Mouse (Mus musculus) neural tube, embryonic 13.5 days (tissue): ENCODE results near the gene Elfn2. TPM values are rescaled to one million over a fixed set of nuclear protein-coding genes. Genes with fewer than 3 reads are reported as not detected.
A peak's percentile ranks its signal among the peaks of the same experiment; 100 is the strongest.

ENCODE experiments used
- ATAC-seq: fragments of 200-750 bp; cut with Nextera tagmentation; 2 replicates; pipeline ENCODE4 v1.8.0; 2017; ENCODE audit warnings: low read depth, mild to moderate bottlenecking, moderate TSS enrichment, moderate library complexity
- H3K27ac ChIP-seq: fragments of 300-500 bp; sonication (generic); replicated peaks from 2 replicates; pipeline ENCODE4 v1.5.1; 2015; ENCODE audit warnings: moderate library complexity, mild to moderate bottlenecking, inconsistent platforms
- H3K27me3 ChIP-seq: fragments of 300-500 bp; sonication (generic); 2 replicates; pipeline ENCODE4 v1.6.1; 2015; ENCODE audit warnings: mild to moderate bottlenecking, inconsistent platforms
- H3K36me3 ChIP-seq: fragments of 300-500 bp; sonication (generic); 2 replicates; pipeline ENCODE4 v1.6.1; 2015; ENCODE audit warnings: mild to moderate bottlenecking, inconsistent platforms
- H3K4me1 ChIP-seq: fragments of 300-500 bp; sonication (generic); replicated peaks from 2 replicates; pipeline ENCODE4 v1.6.1; 2015; ENCODE audit warnings: inconsistent platforms
- H3K4me2 ChIP-seq: fragments of 300-500 bp; sonication (generic); 2 replicates; pipeline ENCODE4 v1.6.1; 2015; ENCODE audit warnings: inconsistent platforms, mild to moderate bottlenecking, moderate library complexity
- H3K4me3 ChIP-seq: fragments of 300-500 bp; sonication (generic); 2 replicates; pipeline ENCODE4 v1.5.1; 2015; ENCODE audit warnings: mild to moderate bottlenecking, inconsistent platforms
- H3K9ac ChIP-seq: fragments of 300-500 bp; sonication (generic); 2 replicates; pipeline ENCODE4 v1.6.1; 2015; ENCODE audit warnings: moderate library complexity, mild to moderate bottlenecking, inconsistent platforms
- H3K9me3 ChIP-seq: fragments of 300-500 bp; sonication (generic); 2 replicates; pipeline ENCODE4 v1.6.1; 2016; ENCODE audit warnings: inconsistent platforms
- WGBS: fragments of 180-500 bp; shearing (Covaris S2); methylation state at CpG from one replicate; pipeline ENCODE4 v1.1.7; 2015; 5-methylcytosine and 5-hydroxymethylcytosine counted together
- polyA plus RNA-seq: library from polyadenylated mRNA; unstranded; fragments of >200 nt; fragmentation: Nextera tagmentation; extraction: Ambion mirVana; gene quantifications from 2 replicates; pipeline ENCODE4 v1.2.1, GENCODE M21; 2015

Elfn2 gene
- polyA plus RNA-seq, 1 experiment from 2014 or later, result 5.5 TPM

DNA sequence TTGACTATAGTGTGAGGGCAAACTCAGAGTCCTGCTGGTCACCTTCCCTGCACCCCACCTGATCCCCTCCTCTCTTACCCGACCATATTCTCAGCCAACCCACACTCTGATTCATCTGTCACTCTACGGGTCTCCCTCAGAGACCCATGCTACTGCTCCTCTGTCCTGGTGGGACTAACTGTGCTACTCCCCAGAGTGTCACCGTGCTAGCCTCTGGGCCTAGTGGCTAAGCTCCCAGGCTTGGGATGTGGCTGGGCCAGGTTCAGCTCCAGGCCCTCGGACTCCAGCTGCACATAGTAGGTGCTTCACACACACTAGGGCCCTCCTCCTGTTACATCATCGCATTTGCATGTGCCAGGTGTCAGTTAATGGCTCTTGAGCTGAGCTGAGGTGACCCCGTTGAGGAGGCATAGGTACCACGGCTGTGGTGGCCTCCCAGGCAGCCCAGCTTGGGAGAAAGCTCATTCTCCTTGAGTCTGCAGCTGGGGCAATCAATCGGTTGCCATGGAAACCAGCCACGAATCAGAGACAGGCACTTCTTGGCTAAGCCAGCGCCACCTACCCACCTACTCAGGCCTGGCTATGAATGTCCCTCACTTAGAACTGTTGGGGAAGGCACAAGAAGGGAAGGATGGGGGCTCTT lies 84.4 kb downstream of the Elfn2 start:
- peak overlapping the region; percentile 69 for H3K27ac ChIP-seq
- no peak overlapping the region for H3K4me2 ChIP-seq
- ATAC-seq, result peak; percentile 34
- H3K36me3 ChIP-seq, result no peaks in the 10 kb centered on the region
- H3K9me3 ChIP-seq, result no peaks in the 10 kb centered on the region
- peaks cover 81% of the 10 kb centered on the region for H3K4me1 ChIP-seq
- no peak overlapping the region for H3K4me3 ChIP-seq
- H3K27me3 ChIP-seq, result no peaks in the 10 kb centered on the region
- no peak overlapping the region for H3K9ac ChIP-seq
- 26% methylated on average over 10 of the region's 10 CpGs for WGBS

DNA sequence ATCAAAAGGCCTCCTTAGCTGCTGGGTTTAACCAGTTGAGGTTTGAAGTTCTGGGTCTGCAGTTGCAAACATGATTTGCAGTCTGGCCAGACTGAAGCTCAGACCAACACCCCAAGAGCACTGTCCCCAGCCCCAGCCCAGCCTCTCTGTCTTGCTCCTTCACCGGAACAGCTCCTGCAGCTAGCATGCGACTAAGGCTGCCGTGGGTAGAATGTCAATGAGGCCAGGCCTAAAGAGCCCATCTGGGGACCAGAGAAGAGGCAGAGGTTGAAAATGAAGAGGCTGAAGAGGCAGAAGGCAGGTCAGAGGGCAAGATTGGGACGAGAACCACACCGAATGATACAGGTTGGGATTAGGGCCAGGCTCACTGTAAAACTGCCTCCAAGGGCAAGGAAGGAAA lies 85.2 kb downstream of the Elfn2 start:
- H3K9me3 ChIP-seq, result no peaks in the 10 kb centered on the region
- H3K36me3 ChIP-seq, result no peaks in the 10 kb centered on the region
- H3K9ac ChIP-seq, result no peak overlapping the region
- peaks cover 78% of the 10 kb centered on the region for H3K4me1 ChIP-seq
- WGBS, result 33% methylated on average over 5 of the region's 5 CpGs
- peak overlapping the region; percentile 69 for H3K27ac ChIP-seq
- H3K4me3 ChIP-seq, result no peak overlapping the region
- 0 out of 2 replicates have a peak, but pooled peaks have one; percentile 5 for ATAC-seq
- H3K27me3 ChIP-seq, result no peaks in the 10 kb centered on the region
- H3K4me2 ChIP-seq, result no peak overlapping the region

DNA sequence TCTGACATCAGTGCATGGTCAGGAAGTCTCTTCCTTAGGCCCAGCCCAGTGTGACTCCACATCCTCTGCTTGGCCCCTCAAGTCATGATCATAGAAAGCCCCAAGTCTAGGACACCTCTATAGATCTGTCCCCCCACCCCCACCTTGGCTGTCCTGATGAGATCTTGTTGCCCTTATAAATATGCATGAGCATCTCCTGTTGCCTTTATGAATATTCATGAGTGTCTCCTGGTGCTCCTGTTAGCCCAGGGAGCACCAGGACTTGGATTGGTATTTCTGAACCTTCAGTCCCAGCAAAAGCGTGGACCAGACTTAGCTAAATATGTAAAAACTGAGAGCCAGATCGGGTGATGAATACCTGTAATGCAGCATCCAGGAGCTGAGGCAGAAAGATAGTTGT lies 86.2 kb downstream of the Elfn2 start:
- Histone ChIP-seq H3K27ac (no peak overlapping the region), H3K36me3 (no peaks in the 10 kb centered on the region), H3K27me3 (no peaks in the 10 kb centered on the region), H3K4me1 (peaks cover 68% of the 10 kb centered on the region), H3K9ac (no peak overlapping the region), H3K9me3 (no peaks in the 10 kb centered on the region), H3K4me2 (no peak overlapping the region), H3K4me3 (no peak overlapping the region)
- 67% methylated on average over 2 of the region's 2 CpGs for WGBS
- no peak for ATAC-seq

DNA sequence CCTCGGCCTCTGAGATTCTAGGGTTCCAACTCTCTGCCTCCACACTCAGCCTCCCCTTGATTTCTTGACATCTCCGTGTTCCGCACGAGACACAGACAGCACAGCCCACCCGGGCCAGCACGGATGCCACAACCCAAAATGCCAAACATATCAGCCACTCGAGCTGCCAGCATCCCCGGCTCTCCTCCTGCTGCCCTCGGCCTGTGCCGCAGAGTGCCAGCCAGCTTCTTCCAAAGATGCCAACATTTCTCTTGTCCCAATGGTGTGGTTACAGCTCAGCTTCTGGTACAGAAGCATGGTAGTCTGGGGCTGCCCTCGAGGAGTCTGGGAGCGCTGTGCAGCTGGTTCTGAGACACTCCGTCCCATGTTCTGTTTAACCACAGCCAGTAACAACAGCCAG lies 92.3 kb downstream of the Elfn2 start:
- Histone ChIP-seq H3K4me2 (no peak overlapping the region), H3K9me3 (no peaks in the 10 kb centered on the region), H3K36me3 (no peaks in the 10 kb centered on the region), H3K27me3 (peaks cover under 1% of the 10 kb centered on the region; the same call in 1 of the 2 replicates), H3K9ac (no peak overlapping the region), H3K4me3 (no peak overlapping the region), H3K27ac (no peak overlapping the region), H3K4me1 (peaks cover 30% of the 10 kb centered on the region)
- 86% methylated on average over 13 of the region's 13 CpGs for WGBS
- no peak for ATAC-seq

DNA sequence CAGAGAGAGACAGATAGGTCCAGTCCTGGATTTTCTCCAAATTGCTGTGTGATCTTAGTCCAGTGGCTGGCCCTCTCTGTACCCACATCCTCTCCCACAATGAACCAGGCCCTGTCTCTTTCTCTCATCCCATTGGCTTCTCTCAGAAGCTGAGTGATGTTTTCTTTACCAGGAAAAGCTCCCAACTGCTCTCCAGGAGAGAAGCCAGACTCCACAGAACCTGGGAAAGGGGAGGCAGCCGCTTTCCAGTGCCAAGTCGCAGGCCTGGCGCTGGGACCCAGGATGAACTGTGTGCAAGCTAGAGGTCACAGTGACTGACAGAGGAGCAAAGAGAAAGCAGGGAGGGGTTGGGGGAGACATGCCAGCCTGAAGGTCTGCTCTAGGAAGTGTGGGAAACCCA lies 93.6 kb downstream of the Elfn2 start:
- WGBS, result 77% methylated on average over 3 of the region's 3 CpGs
- Histone ChIP-seq H3K9me3 (no peaks in the 10 kb centered on the region), H3K27me3 (peaks cover 3% of the 10 kb centered on the region; the same call in 1 of the 2 replicates), H3K4me2 (no peak overlapping the region), H3K36me3 (no peaks in the 10 kb centered on the region), H3K9ac (no peak overlapping the region), H3K4me3 (no peak overlapping the region), H3K4me1 (peaks cover 20% of the 10 kb centered on the region), H3K27ac (peak overlapping the region; percentile 80)
- no peak for ATAC-seq

DNA sequence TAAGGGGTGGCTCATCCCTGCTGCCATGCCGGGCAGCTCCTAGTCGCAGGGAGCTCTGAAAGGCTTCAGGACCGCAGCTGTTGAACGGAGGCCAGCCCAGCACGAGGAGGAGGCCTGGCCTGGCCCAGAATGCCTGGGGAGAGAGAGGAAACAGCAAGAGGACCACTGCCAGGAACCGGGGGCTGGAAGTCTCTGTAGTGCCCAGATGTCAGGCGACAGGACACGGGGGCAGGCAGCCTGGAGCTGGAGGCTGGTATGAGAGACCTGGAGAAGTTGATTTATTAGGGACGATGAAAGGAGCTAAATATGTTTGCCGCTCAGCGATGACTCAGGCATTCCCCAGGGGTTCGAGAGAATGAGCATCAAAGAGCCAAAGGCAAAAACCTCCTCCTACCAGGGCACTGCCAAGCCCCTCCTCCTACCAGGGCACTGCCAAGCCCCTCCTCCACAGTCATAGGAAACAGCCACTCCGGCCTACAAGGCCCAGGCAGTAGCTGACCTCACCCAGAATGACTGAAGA lies 94.1 kb downstream of the Elfn2 start:
- 16% methylated on average over 13 of the region's 13 CpGs for WGBS
- H3K27ac ChIP-seq, result peak overlapping the region; percentile 80

DNA sequence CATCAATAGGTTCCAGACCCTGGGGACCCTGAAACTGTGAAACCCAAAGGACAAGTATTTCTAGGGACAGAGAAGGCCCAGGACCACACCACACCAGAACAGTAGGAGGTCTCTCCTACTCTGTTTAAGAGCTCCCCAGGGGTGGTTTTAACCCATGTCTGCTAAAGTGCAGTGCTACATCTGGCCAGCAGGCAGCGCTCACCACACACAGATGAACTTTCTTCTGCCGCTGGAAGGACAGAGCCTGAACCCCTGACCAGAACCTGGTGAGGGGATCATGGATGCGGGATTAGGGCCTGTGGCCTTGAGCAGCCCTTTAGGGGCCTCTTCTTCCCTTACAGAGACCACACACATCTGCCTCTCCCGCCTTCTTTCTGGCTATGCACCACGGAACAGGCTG lies 95.1 kb downstream of the Elfn2 start:
- Histone ChIP-seq H3K27me3 (peaks cover 3% of the 10 kb centered on the region; the same call in 1 of the 2 replicates), H3K27ac (no peak overlapping the region), H3K36me3 (no peaks in the 10 kb centered on the region), H3K9me3 (no peaks in the 10 kb centered on the region), H3K4me1 (peaks cover 17% of the 10 kb centered on the region), H3K9ac (no peak overlapping the region), H3K4me2 (no peak overlapping the region), H3K4me3 (no peak overlapping the region)
- 14% methylated on average over 5 of the region's 5 CpGs for WGBS
- ATAC-seq, result peak; percentile 20; the same call in 1 of the 2 replicates

More for the DNA sequence above, 94.1 kb downstream of the Elfn2 start:
- Histone ChIP-seq H3K4me1 (peaks cover 20% of the 10 kb centered on the region), H3K27me3 (peaks cover 3% of the 10 kb centered on the region; the same call in 1 of the 2 replicates), H3K36me3 (no peaks in the 10 kb centered on the region), H3K4me2 (no peak overlapping the region), H3K4me3 (no peak overlapping the region), H3K9me3 (no peaks in the 10 kb centered on the region), H3K9ac (no peak overlapping the region)
- peak; percentile 86 for ATAC-seq

Other genes with a start within 250 kb of the Elfn2 start
- 0.06 TPM in 1 of 2 replicates, not detected in the other for gene Il2rb, start 223.5 kb downstream of the Elfn2 start, polyA plus RNA-seq
- 7.4 and 8.5 TPM in 2 replicates for gene C1qtnf6, start 187.4 kb downstream of the Elfn2 start, polyA plus RNA-seq
- 0.25 and 0.29 TPM in 2 replicates for gene Sstr3, start 174.1 kb downstream of the Elfn2 start, polyA plus RNA-seq
- 6.4 and 8.8 TPM in 2 replicates for gene Rac2, start 146.0 kb downstream of the Elfn2 start, polyA plus RNA-seq
- 7.3 and 7.7 TPM in 2 replicates for gene Cyth4, start 121.7 kb downstream of the Elfn2 start, polyA plus RNA-seq
- gene Mfng, start 54.7 kb upstream of the Elfn2 start, polyA plus RNA-seq, result 34.2 and 34.4 TPM in 2 replicates
- gene Card10, start 84.3 kb upstream of the Elfn2 start, polyA plus RNA-seq, result 1.7 and 2.0 TPM in 2 replicates
- gene Cdc42ep1, start 123.9 kb upstream of the Elfn2 start, polyA plus RNA-seq, result 11.5 and 13.7 TPM in 2 replicates
- gene Lgals2, start 136.8 kb upstream of the Elfn2 start, polyA plus RNA-seq, result not detected in 2 replicates
- gene Gga1, start 158.4 kb upstream of the Elfn2 start, polyA plus RNA-seq, result 44.0 and 51.0 TPM in 2 replicates
- gene Gm49510, start 180.9 kb upstream of the Elfn2 start, polyA plus RNA-seq, result 0.37 TPM in 1 of 2 replicates, not detected in the other
- 6.2 and 6.8 TPM in 2 replicates for gene Sh3bp1, start 181.0 kb upstream of the Elfn2 start, polyA plus RNA-seq
- gene Pdxp, start 195.1 kb upstream of the Elfn2 start, polyA plus RNA-seq, result 46.3 and 53.6 TPM in 2 replicates
- gene Lgals1, start 208.0 kb upstream of the Elfn2 start, polyA plus RNA-seq, result 273 and 356 TPM in 2 replicates
- 57.1 and 60.8 TPM in 2 replicates for gene Nol12, start 216.2 kb upstream of the Elfn2 start, polyA plus RNA-seq
- gene Triobp, start 229.0 kb upstream of the Elfn2 start, polyA plus RNA-seq, result 33.4 and 40.1 TPM in 2 replicates